Mouse (Mus musculus) limb, embryonic 14.5 days (tissue): Measurements from ENCODE around the gene Tshb. TPM values are rescaled to one million over a fixed set of nuclear protein-coding genes. Genes with fewer than 3 reads are reported as not detected.

Experiments used
- ATAC-seq: fragments of 200-750 bp; cut with Nextera tagmentation; 2 replicates; pipeline ENCODE4 v1.8.0; 2017; ENCODE audit warnings: low read depth, moderate number of reproducible peaks, moderate TSS enrichment; ENCODE audit not compliant: low FRiP score
- DNase-seq: peaks from one replicate; pipeline ENCODE4 v3.0.0-alpha.2; 2015; ENCODE audit warnings: low spot score
- H3K27ac ChIP-seq: fragments of 300-500 bp; sonication (generic); replicated peaks from 2 replicates; pipeline ENCODE4 v1.5.1; 2014; ENCODE audit warnings: low read depth, mild to moderate bottlenecking, low read length, moderate library complexity, mixed read lengths
- H3K27me3 ChIP-seq: fragments of 300-500 bp; sonication (generic); 2 replicates; pipeline ENCODE4 v1.6.1; 2014; ENCODE audit warnings: low read length, mixed read lengths; ENCODE audit not compliant: control insufficient read depth, insufficient read depth
- H3K36me3 ChIP-seq: fragments of 300-500 bp; sonication (generic); 2 replicates; pipeline ENCODE4 v1.6.1; 2014; ENCODE audit warnings: mild to moderate bottlenecking, low read length, moderate library complexity, mixed read lengths; ENCODE audit not compliant: control insufficient read depth, insufficient read depth
- H3K4me1 ChIP-seq: fragments of 300-500 bp; sonication (generic); 2 replicates; pipeline ENCODE4 v1.6.1; 2014; ENCODE audit warnings: antibody characterized with exemption, low read length, mixed read lengths; ENCODE audit not compliant: control insufficient read depth, insufficient read depth
- H3K4me2 ChIP-seq: fragments of 300-500 bp; sonication (generic); replicated peaks from 2 replicates; pipeline ENCODE4 v1.6.1; 2014; ENCODE audit warnings: low read depth, mild to moderate bottlenecking, low read length, moderate library complexity; ENCODE audit not compliant: severe bottlenecking
- H3K4me3 ChIP-seq: fragments of 300-500 bp; sonication (generic); replicated peaks from 2 replicates; pipeline ENCODE4 v1.5.1; 2014; ENCODE audit warnings: low read length
- H3K9ac ChIP-seq: fragments of 300-500 bp; sonication (generic); 2 replicates; pipeline ENCODE4 v1.6.1; 2014; ENCODE audit warnings: mild to moderate bottlenecking, low read depth, low read length, moderate library complexity; ENCODE audit not compliant: severe bottlenecking
- H3K9me3 ChIP-seq: fragments of 300-500 bp; sonication (generic); 2 replicates; pipeline ENCODE4 v1.6.1; 2016; ENCODE audit warnings: low read length; ENCODE audit not compliant: control insufficient read depth
- POLR2A ChIP-seq: fragments of 200-500 bp; IDR thresholded peaks from 2 replicates; pipeline ENCODE4 v1.8.0; 2012; ENCODE audit warnings: inconsistent platforms, mild to moderate bottlenecking, moderate library complexity, borderline replicate concordance; ENCODE audit not compliant: insufficient read depth, insufficient read length; ENCODE audit errors: extremely low read depth
- WGBS: fragments of 180-500 bp; shearing (Covaris S2); extraction: QIAGEN DNeasy Blood & Tissue Kit; methylation state at CpG from one replicate; pipeline ENCODE4 v1.1.7; 2014; 5-methylcytosine and 5-hydroxymethylcytosine counted together
- polyA plus RNA-seq, 2 experiments: library from polyadenylated mRNA; depleted of rRNA in 1 of 2; stranded (reverse) in 1 of 2; unstranded in 1 of 2; fragments of >200 nt; fragmentation: Nextera tagmentation in 1 of 2; extraction: Ambion mirVana in 1 of 2; gene quantifications; 2 replicates each; pipeline versions ENCODE4 v1.2.1 to v1.2.3; 2012 to 2014

Gene Tshb
- polyA plus RNA-seq, 2 experiments = not detected

GRCm38 (mm10) chr3:102743781-102744471, 38.6 kb downstream of the Tshb start:
- Histone ChIP-seq H3K4me2 (no peak overlapping the region), H3K36me3 (no peaks in the 10 kb centered on the region), H3K27ac (no peak overlapping the region), H3K4me3 (no peak overlapping the region), H3K4me1 (peaks cover 5% of the 10 kb centered on the region), H3K27me3 (no peaks in the 10 kb centered on the region), H3K9ac (no peak overlapping the region), H3K9me3 (no peaks in the 10 kb centered on the region)
- ATAC-seq = no peak
- no peak for TF ChIP-seq POLR2A
- 85% methylated on average over 9 of the region's 9 CpGs for WGBS
- no peak for DNase-seq

GRCm38 (mm10) chr3:102743202-102743601, 39.3 kb downstream of the Tshb start:
- Histone ChIP-seq H3K4me2 (no peak overlapping the region), H3K27me3 (no peaks in the 10 kb centered on the region), H3K9me3 (no peaks in the 10 kb centered on the region), H3K4me1 (peaks cover 5% of the 10 kb centered on the region), H3K9ac (no peak overlapping the region), H3K4me3 (no peak overlapping the region), H3K27ac (no peak overlapping the region), H3K36me3 (no peaks in the 10 kb centered on the region)
- ATAC-seq (no peak), DNase-seq (no peak)
- 74% methylated on average over 4 of the region's 4 CpGs for WGBS
- no peak for TF ChIP-seq POLR2A

- H3K27me3 ChIP-seq = no peaks in the 10 kb centered on the region
- no peak for TF ChIP-seq POLR2A
- H3K9me3 ChIP-seq = no peaks in the 10 kb centered on the region
- H3K4me1 ChIP-seq = peaks cover 5% of the 10 kb centered on the region
- DNase-seq = no peak
- no peak overlapping the region for H3K4me3 ChIP-seq
- 77% methylated on average over 4 of the region's 4 CpGs for whole genome bisulfite sequencing
- H3K27ac ChIP-seq = no peak overlapping the region
- ATAC-seq = no peak
- H3K4me2 ChIP-seq = no peak overlapping the region
- no peaks in the 10 kb centered on the region for H3K36me3 ChIP-seq
- no peak overlapping the region for H3K9ac ChIP-seq
Measured at GRCm38 (mm10) chr3:102742725-102743124, 39.8 kb downstream of the Tshb start.

GRCm38 (mm10) chr3:102738926-102739325, 43.6 kb downstream of the Tshb start:
- no peak for ATAC-seq
- H3K9ac ChIP-seq = no peak overlapping the region
- no peaks in the 10 kb centered on the region for H3K9me3 ChIP-seq
- WGBS = 81% methylated on average over 6 of the region's 6 CpGs
- no peaks in the 10 kb centered on the region for H3K27me3 ChIP-seq
- TF ChIP-seq POLR2A = no peak
- H3K4me2 ChIP-seq = no peak overlapping the region
- H3K27ac ChIP-seq = no peak overlapping the region
- no peaks in the 10 kb centered on the region for H3K36me3 ChIP-seq
- H3K4me1 ChIP-seq = 0 out of 2 replicates have a peak, but pooled peaks cover 2% of the 10 kb centered on the region
- DNase-seq = no peak
- H3K4me3 ChIP-seq = no peak overlapping the region

- H3K27me3 ChIP-seq = no peaks in the 10 kb centered on the region
- 69% methylated on average over 10 of the region's 10 CpGs for WGBS
- ATAC-seq = no peak
- H3K4me1 ChIP-seq = 0 out of 2 replicates have a peak, but pooled peaks cover 2% of the 10 kb centered on the region
- no peaks in the 10 kb centered on the region for H3K9me3 ChIP-seq
- no peak overlapping the region for H3K27ac ChIP-seq
- H3K9ac ChIP-seq = no peak overlapping the region
- no peaks in the 10 kb centered on the region for H3K36me3 ChIP-seq
- TF ChIP-seq POLR2A = no peak
- H3K4me2 ChIP-seq = no peak overlapping the region
- no peak overlapping the region for H3K4me3 ChIP-seq
- no peak for DNase-seq
Measured at GRCm38 (mm10) chr3:102738161-102738901, 44.2 kb downstream of the Tshb start.
